Mouse (Mus musculus): ENCODE data around the gene Gm10382. TPM values are rescaled to one million over a fixed set of nuclear protein-coding genes. Genes with fewer than 3 reads are reported as not detected.
"Not testable (repeated sequence)": the region's sequence is repeated elsewhere in the genome, so short reads cannot be mapped to it uniquely, and the experiment has no call there.

Gm10382 gene
- polyA plus RNA-seq, 1 experiment from 2014 or later = 0.56 TPM

GRCm38 (mm10) chr5:125388358-125389092 lies 597 bp upstream of the Gm10382 start:
- ATAC-seq (ENCODE audit: borderline replicate concordance, extremely low read depth, low FRiP score, low TSS enrichment) = no peak
- peaks cover 24% of the 10 kb centered on the region for H3K36me3 ChIP-seq
- H3K4me1 ChIP-seq = peaks cover 47% of the 10 kb centered on the region
- peak overlapping the region; percentile 91 for H3K9ac ChIP-seq
- peak overlapping the region; percentile 96 for H3K27ac ChIP-seq
- H3K4me2 ChIP-seq = peak overlapping the region; percentile 79
- peak overlapping the region; percentile 70 for H3K4me3 ChIP-seq
- H3K27me3 ChIP-seq = no peaks in the 10 kb centered on the region
- WGBS = 18% methylated on average over 13 of the region's 13 CpGs
- no peaks in the 10 kb centered on the region for H3K9me3 ChIP-seq

- Histone ChIP-seq H3K36me3 (peaks cover 12% of the 10 kb centered on the region), H3K4me2 (peak within 1 kb of the TSS; percentile 79), H3K4me3 (peak within 1 kb of the TSS; percentile 70), H3K9me3 (no peaks in the 10 kb centered on the region), H3K27ac (peak within 1 kb of the TSS; percentile 96), H3K27me3 (no peaks in the 10 kb centered on the region), H3K4me1 (peaks cover 55% of the 10 kb centered on the region), H3K9ac (peak within 1 kb of the TSS; percentile 91)
- peak; percentile 67 for ATAC-seq (ENCODE audit: borderline replicate concordance, extremely low read depth, low FRiP score, low TSS enrichment)
- WGBS = 1% methylated on average over 67 of the region's 69 CpGs
These were observed 688 bp downstream of the Gm10382 start, which contains the start of gene Ubc for GRCm38 (mm10) chr5:125389579-125390441. TSS of gene Ubc (minus strand) at chr5:125390202.

- Histone ChIP-seq H3K9ac (no peak overlapping the region), H3K4me1 (peaks cover 47% of the 10 kb centered on the region), H3K27me3 (no peaks in the 10 kb centered on the region), H3K4me2 (no peak overlapping the region), H3K4me3 (no peak overlapping the region), H3K27ac (peak overlapping the region; percentile 96), H3K36me3 (peaks cover under 1% of the 10 kb centered on the region), H3K9me3 (no peaks in the 10 kb centered on the region)
- WGBS = 87% methylated on average over 3 of the region's 3 CpGs
- no peak for ATAC-seq (ENCODE audit: borderline replicate concordance, extremely low read depth, low FRiP score, low TSS enrichment)
These were observed 1.9 kb downstream of the Gm10382 start for GRCm38 (mm10) chr5:125390906-125391477.

DNA sequence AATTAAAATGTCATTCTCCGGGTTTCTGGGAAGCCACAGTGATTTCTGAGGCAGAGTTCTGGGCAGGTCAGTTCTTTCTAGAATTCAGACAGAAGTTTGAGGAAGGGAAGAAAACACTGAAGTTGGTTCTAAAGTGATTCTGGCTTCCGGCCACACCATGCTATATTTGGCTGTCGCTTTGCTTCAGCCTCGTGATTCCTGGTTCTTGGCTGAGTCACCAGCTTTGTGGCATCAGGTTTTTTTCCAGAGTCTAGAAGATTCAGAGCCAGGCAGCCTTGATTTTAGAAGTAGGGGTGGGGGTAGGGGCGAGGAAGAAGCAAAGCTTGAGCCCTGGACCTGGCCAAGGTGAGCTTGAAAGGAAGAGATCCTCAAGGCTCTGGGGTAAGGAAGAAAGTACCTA lies 2.5 kb downstream of the Gm10382 start:
- no peak for ATAC-seq (ENCODE audit: borderline replicate concordance, extremely low read depth, low FRiP score, low TSS enrichment)
- Histone ChIP-seq H3K4me2 (no peak overlapping the region), H3K4me3 (no peak overlapping the region), H3K27ac (peak overlapping the region; percentile 96), H3K9ac (no peak overlapping the region), H3K9me3 (no peaks in the 10 kb centered on the region), H3K36me3 (no peaks in the 10 kb centered on the region), H3K27me3 (no peaks in the 10 kb centered on the region), H3K4me1 (peaks cover 47% of the 10 kb centered on the region)
- 51% methylated on average over 5 of the region's 5 CpGs for WGBS

DNA sequence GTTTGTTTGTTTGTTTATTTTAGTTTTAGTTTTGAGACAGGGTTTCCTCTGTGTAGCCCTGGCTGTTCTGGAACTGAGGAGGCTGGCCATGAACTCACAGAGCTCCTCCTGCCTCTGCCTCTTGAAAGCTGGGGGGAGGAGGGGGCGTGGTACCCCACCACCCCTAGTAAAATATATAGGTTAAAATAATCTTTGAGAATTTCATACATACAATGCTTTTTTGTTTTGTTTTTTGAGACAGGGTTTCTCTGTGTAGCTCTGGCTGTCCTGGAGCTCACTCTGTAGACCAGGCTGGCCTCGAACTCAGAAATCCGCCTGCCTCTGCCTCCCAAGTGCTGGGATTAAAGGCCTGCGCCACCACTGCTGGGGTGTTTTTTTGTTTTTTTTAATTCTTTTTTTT lies 3.1 kb downstream of the Gm10382 start:
- not testable (repeated sequence) for H3K9me3 ChIP-seq; H3K9ac ChIP-seq; H3K4me3 ChIP-seq; H3K27me3 ChIP-seq; H3K36me3 ChIP-seq; ATAC-seq (ENCODE audit: borderline replicate concordance, extremely low read depth, low FRiP score, low TSS enrichment); H3K4me2 ChIP-seq
- Histone ChIP-seq H3K4me1 (peaks cover 47% of the 10 kb centered on the region), H3K27ac (peak overlapping the region; percentile 96)
- WGBS = 94% methylated on average over 4 of the region's 4 CpGs

DNA sequence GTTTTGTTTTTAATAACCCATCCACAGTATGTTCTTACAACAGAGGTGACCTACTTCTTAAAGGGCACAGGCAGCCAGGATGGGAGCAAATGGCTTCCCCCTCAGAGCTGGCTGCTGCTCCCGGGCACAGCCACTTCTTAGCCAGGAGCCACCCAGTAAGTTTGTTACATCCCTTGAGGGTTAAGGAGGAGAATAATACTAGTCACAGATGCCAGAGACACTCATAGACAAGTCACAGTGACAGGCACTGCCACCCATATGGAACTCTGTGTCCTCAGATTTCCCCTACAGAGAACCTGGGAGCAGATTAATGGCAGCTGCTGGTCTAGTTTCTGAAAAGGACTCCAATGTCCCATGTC lies 3.5 kb downstream of the Gm10382 start:
- Histone ChIP-seq H3K9me3 (no peaks in the 10 kb centered on the region), H3K4me1 (peaks cover 47% of the 10 kb centered on the region), H3K27ac (peak overlapping the region; percentile 96), H3K9ac (no peak overlapping the region), H3K27me3 (no peaks in the 10 kb centered on the region), H3K36me3 (no peaks in the 10 kb centered on the region), H3K4me3 (no peak overlapping the region), H3K4me2 (peak overlapping the region; percentile 56)
- peak; percentile 12 for ATAC-seq (ENCODE audit: borderline replicate concordance, extremely low read depth, low FRiP score, low TSS enrichment)
- 11% methylated on average over 1 of the region's 1 CpGs for WGBS

- Histone ChIP-seq H3K4me1 (peaks cover 46% of the 10 kb centered on the region), H3K9me3 (no peaks in the 10 kb centered on the region), H3K9ac (peak overlapping the region; percentile 31), H3K36me3 (no peaks in the 10 kb centered on the region), H3K4me2 (peak overlapping the region; percentile 56), H3K27me3 (no peaks in the 10 kb centered on the region), H3K27ac (peak overlapping the region; percentile 96), H3K4me3 (peak overlapping the region; percentile 32)
- 1% methylated on average over 20 of the region's 20 CpGs for WGBS
- ATAC-seq (ENCODE audit: borderline replicate concordance, extremely low read depth, low FRiP score, low TSS enrichment) = peak; percentile 90
These were observed 4.0 kb downstream of the Gm10382 start for GRCm38 (mm10) chr5:125392977-125393621.

- H3K27me3 ChIP-seq = no peaks in the 10 kb centered on the region
- peak overlapping the region; percentile 32 for H3K4me3 ChIP-seq
- H3K9ac ChIP-seq = peak overlapping the region; percentile 31
- WGBS = 7% methylated on average over 23 of the region's 25 CpGs
- H3K36me3 ChIP-seq = no peaks in the 10 kb centered on the region
- H3K4me1 ChIP-seq = peaks cover 40% of the 10 kb centered on the region
- no peaks in the 10 kb centered on the region for H3K9me3 ChIP-seq
- H3K4me2 ChIP-seq = peak overlapping the region; percentile 56
- peak overlapping the region; percentile 96 for H3K27ac ChIP-seq
- peak; percentile 23; the same call in 1 of the 2 replicates for ATAC-seq (ENCODE audit: borderline replicate concordance, extremely low read depth, low FRiP score, low TSS enrichment)
These were observed 4.8 kb downstream of the Gm10382 start for GRCm38 (mm10) chr5:125393622-125394603.

DNA sequence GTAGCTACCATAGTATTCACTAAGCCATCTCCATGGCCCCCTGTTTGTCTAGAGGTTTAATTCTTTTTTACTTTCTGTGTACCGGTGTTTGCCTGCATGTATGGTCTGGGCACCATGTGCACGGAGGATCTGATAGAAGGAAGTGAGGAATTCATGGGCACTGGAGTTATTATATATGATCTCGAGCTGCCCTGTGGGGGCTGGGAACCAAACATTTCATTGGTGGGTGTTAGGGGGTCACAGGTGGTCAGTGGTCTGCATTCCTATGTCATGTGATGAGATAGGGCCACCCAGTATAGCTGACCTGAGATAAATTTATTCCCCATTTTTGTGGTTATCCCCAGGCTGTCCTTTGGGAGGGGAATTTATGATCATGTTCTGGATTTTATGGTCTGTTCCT lies 5.9 kb downstream of the Gm10382 start:
- Histone ChIP-seq H3K27ac (peak overlapping the region; percentile 96; the same call in 1 of the 2 replicates), H3K4me3 (no peak overlapping the region), H3K27me3 (no peaks in the 10 kb centered on the region), H3K4me1 (peaks cover 40% of the 10 kb centered on the region), H3K9me3 (no peaks in the 10 kb centered on the region), H3K4me2 (no peak overlapping the region), H3K9ac (no peak overlapping the region), H3K36me3 (no peaks in the 10 kb centered on the region)
- ATAC-seq (ENCODE audit: borderline replicate concordance, extremely low read depth, low FRiP score, low TSS enrichment) = no peak
- 40% methylated on average over 3 of the region's 3 CpGs for WGBS

DNA sequence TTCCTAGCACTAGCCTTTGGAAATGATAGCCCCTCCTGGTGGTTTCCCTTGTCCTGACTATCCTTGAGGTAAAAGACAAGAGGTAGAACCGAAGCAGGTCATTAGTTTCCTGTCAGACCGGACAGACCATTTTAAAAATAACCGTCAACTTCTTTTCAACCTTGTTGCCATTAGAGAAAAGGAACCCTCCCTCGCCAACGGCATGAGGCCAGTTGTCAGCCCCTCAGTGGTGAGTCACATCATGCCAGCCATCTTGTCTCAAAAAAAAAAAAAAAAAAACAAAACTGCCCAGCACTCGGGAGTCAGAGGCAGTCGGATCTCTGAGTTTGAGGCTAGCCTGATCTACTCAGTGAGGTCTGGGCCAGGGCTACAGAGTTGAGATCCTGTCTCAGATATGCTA lies 11.8 kb downstream of the Gm10382 start:
- ATAC-seq (ENCODE audit: borderline replicate concordance, extremely low read depth, low FRiP score, low TSS enrichment) = no peak

More for the DNA sequence above, 11.8 kb downstream of the Gm10382 start:
- 0 out of 2 replicates have a peak, but pooled peaks cover 5% of the 10 kb centered on the region for H3K4me1 ChIP-seq
- H3K9me3 ChIP-seq = no peaks in the 10 kb centered on the region
- H3K27ac ChIP-seq = no peak overlapping the region
- H3K4me3 ChIP-seq = no peak overlapping the region
- H3K4me2 ChIP-seq = no peak overlapping the region
- H3K27me3 ChIP-seq = no peaks in the 10 kb centered on the region
- WGBS = 36% methylated on average over 7 of the region's 7 CpGs
- no peak overlapping the region for H3K9ac ChIP-seq
- H3K36me3 ChIP-seq = no peaks in the 10 kb centered on the region
